Mouse (Mus musculus): ENCODE data around the gene Gm17622. TPM values are rescaled to one million over a fixed set of nuclear protein-coding genes. Genes with fewer than 3 reads are reported as not detected.

The Gm17622 gene
- total RNA-seq, 2 experiments from 2014 or later: not detected

GRCm38 (mm10) chr13:96510635-96511034 is 20.1 kb downstream of the Gm17622 start:
- DNase-seq (ENCODE audit: low spot score in 2 of 2): no peak

GRCm38 (mm10) chr13:96511262-96511661 is 20.7 kb downstream of the Gm17622 start:
- DNase-seq (ENCODE audit: low spot score in 2 of 2): no peak

- DNase-seq (ENCODE audit: low spot score in 2 of 2): no peak
Observed at GRCm38 (mm10) chr13:96511893-96512292, 21.4 kb downstream of the Gm17622 start.

- no peak for DNase-seq (ENCODE audit: low spot score in 2 of 2)
Observed at GRCm38 (mm10) chr13:96514154-96514942, 23.8 kb downstream of the Gm17622 start.

- no peak for DNase-seq (ENCODE audit: low spot score in 2 of 2)
Observed at GRCm38 (mm10) chr13:96516249-96516648, 25.7 kb downstream of the Gm17622 start.

GRCm38 (mm10) chr13:96517335-96517734 is 26.8 kb downstream of the Gm17622 start:
- no peak for DNase-seq (ENCODE audit: low spot score in 2 of 2)

GRCm38 (mm10) chr13:96521294-96521693 is 30.8 kb downstream of the Gm17622 start:
- no peak for DNase-seq (ENCODE audit: low spot score in 2 of 2)

- no peak for DNase-seq (ENCODE audit: low spot score in 2 of 2)
Observed at GRCm38 (mm10) chr13:96527022-96527421, 36.5 kb downstream of the Gm17622 start.

- no peak for DNase-seq (ENCODE audit: low spot score in 2 of 2)
Observed at GRCm38 (mm10) chr13:96527856-96528255, 37.3 kb downstream of the Gm17622 start.

GRCm38 (mm10) chr13:96528776-96529175 is 38.2 kb downstream of the Gm17622 start:
- no peak for DNase-seq (ENCODE audit: low spot score in 2 of 2)

- no peak for DNase-seq (ENCODE audit: low spot score in 2 of 2)
Observed at GRCm38 (mm10) chr13:96529542-96529941, 39.0 kb downstream of the Gm17622 start.

- DNase-seq (ENCODE audit: low spot score in 2 of 2): no peak
Observed at GRCm38 (mm10) chr13:96530064-96530463, 39.5 kb downstream of the Gm17622 start.

- no peak for DNase-seq (ENCODE audit: low spot score in 2 of 2)
Observed at GRCm38 (mm10) chr13:96532176-96532575, 41.6 kb downstream of the Gm17622 start.

GRCm38 (mm10) chr13:96533742-96534141 is 43.2 kb downstream of the Gm17622 start:
- no peak for DNase-seq (ENCODE audit: low spot score in 2 of 2)

- DNase-seq (ENCODE audit: low spot score in 2 of 2): no peak
Observed at GRCm38 (mm10) chr13:96536821-96537572, 46.5 kb downstream of the Gm17622 start.

GRCm38 (mm10) chr13:96538103-96538502 is 47.6 kb downstream of the Gm17622 start:
- no peak for DNase-seq (ENCODE audit: low spot score in 2 of 2)

Other genes starting within 250 kb of the Gm17622 start
- 10 to 100 TPM; 22.9 to 23.5 TPM for gene Poc5, start 102.4 kb upstream of the Gm17622 start, total RNA-seq (2021)
- gene Ankdd1b, start 19.5 kb upstream of the Gm17622 start, total RNA-seq (2021): 1 to 10 TPM; 2.5 to 4.0 TPM
- 10 to 100 TPM; 44.0 to 47.0 TPM for gene Polk, start 51.8 kb downstream of the Gm17622 start, total RNA-seq (2021)
- 100 to 1,000 TPM in 1 of 2 experiments, 10 to 100 TPM in 1; 99.9 to 101 TPM for gene Col4a3bp, start 51.9 kb downstream of the Gm17622 start, total RNA-seq (2021)
- 10 to 100 TPM; 58.9 to 64.1 TPM for gene Hmgcr, start 180.2 kb downstream of the Gm17622 start, total RNA-seq (2021)